10 mouse cellular contexts compared by ENCODE assay signal in genomic region chr5:125184826-125185225, GRCm38 (mm10). TPM values are rescaled to one million over a fixed set of nuclear protein-coding genes. Genes with fewer than 3 reads are reported as not detected.
DNase-seq lines count a peak whose midpoint lies in the region; ATAC-seq and TF ChIP-seq lines count a peak whose summit lies in the region.
"Had no signal": no experiment of that assay in that cellular context is flagged by ENCODE, and none has a peak within 500 bp of the region (broad histone marks: within the 10 kb centered on the region; RNA-seq: fewer than 3 reads in every experiment).

No protein-coding gene starts in this region.

- no peaks in the 10 kb centered on the region for H3K27me3 ChIP-seq in kidney, embryonic 15.5 days
- no peaks in the 10 kb centered on the region for H3K27me3 ChIP-seq in embryonic facial prominence, embryonic 11.5 days (ENCODE audit: control insufficient read depth, insufficient read depth, low read length)
- H3K27me3 ChIP-seq in limb, embryonic 14.5 days (ENCODE audit: control insufficient read depth, insufficient read depth, low read length) = no peaks in the 10 kb centered on the region

- WGBS in kidney, embryonic 15.5 days = 21% methylated on average over 6 of the region's 6 CpGs
- 8% methylated on average over 6 of the region's 6 CpGs for WGBS in embryonic facial prominence, embryonic 11.5 days
- 2% methylated on average over 6 of the region's 6 CpGs for WGBS in limb, embryonic 14.5 days

- peak overlapping the region; percentile 68 for H3K27ac ChIP-seq in kidney, embryonic 15.5 days
- peak overlapping the region; percentile 77 for H3K27ac ChIP-seq in embryonic facial prominence, embryonic 11.5 days (replicated peaks; ENCODE audit: low read depth, low read length)
- H3K27ac ChIP-seq in limb, embryonic 14.5 days (replicated peaks; ENCODE audit: low read depth, low read length) = peak overlapping the region; percentile 88
- H3K27ac ChIP-seq: left cerebral cortex, adult 2 months had no signal

- no peak overlapping the region for H3K9ac ChIP-seq in kidney, embryonic 15.5 days
- no peak overlapping the region; the same call in 1 of the 2 replicates for H3K9ac ChIP-seq in embryonic facial prominence, embryonic 11.5 days (replicated peaks; ENCODE audit: low read length)
- H3K9ac ChIP-seq in limb, embryonic 14.5 days (ENCODE audit: low read depth, low read length, severe bottlenecking) = peak overlapping the region; percentile 12; the same call in 1 of the 2 replicates

- no peaks in the 10 kb centered on the region for H3K36me3 ChIP-seq in kidney, embryonic 15.5 days
- no peaks in the 10 kb centered on the region for H3K36me3 ChIP-seq in embryonic facial prominence, embryonic 11.5 days (replicated peaks; ENCODE audit: control insufficient read depth, insufficient read depth, low read depth, low read length)
- no peaks in the 10 kb centered on the region for H3K36me3 ChIP-seq in limb, embryonic 14.5 days (ENCODE audit: control insufficient read depth, insufficient read depth, low read length)

- DNase-seq in kidney, adult 18-20 months = no peak
- peak; percentile 92 for DNase-seq in NIH3T3 (ENCODE audit: low read depth)
- peak; percentile 88 for DNase-seq in embryonic facial prominence, embryonic 11.5 days (ENCODE audit: low spot score)
- peak; percentile 83 for DNase-seq in limb, embryonic 14.5 days (ENCODE audit: low spot score)
- no peak for DNase-seq in ovary, postnatal 36 days (ENCODE audit: low spot score)
- no peak for DNase-seq in adrenal gland, postnatal 4 days (ENCODE audit: low spot score in 2 of 2)
- DNase-seq: cerebellum, postnatal 14 days had no signal

- H3K4me3 ChIP-seq in kidney, embryonic 15.5 days (replicated peaks) = no peak overlapping the region
- H3K4me3 ChIP-seq in embryonic facial prominence, embryonic 11.5 days (ENCODE audit: low read depth, low read length) = no peak overlapping the region
- H3K4me3 ChIP-seq in limb, embryonic 14.5 days (replicated peaks; ENCODE audit: low read length) = no peak overlapping the region
- H3K4me3 ChIP-seq: left cerebral cortex, adult 2 months had no signal

- TF ChIP-seq POLR2A in limb, embryonic 14.5 days (IDR thresholded peaks at IDR 0.05; ENCODE audit: borderline replicate concordance, extremely low read depth, insufficient read depth, insufficient read length) = no peak

- H3K4me2 ChIP-seq in kidney, embryonic 15.5 days = no peak overlapping the region
- H3K4me2 ChIP-seq in embryonic facial prominence, embryonic 11.5 days (ENCODE audit: low read depth, low read length) = no peak overlapping the region
- no peak overlapping the region for H3K4me2 ChIP-seq in limb, embryonic 14.5 days (replicated peaks; ENCODE audit: low read depth, low read length, severe bottlenecking)

- H3K4me1 ChIP-seq in kidney, embryonic 15.5 days = peaks cover 44% of the 10 kb centered on the region
- H3K4me1 ChIP-seq in embryonic facial prominence, embryonic 11.5 days (ENCODE audit: control insufficient read depth, insufficient read depth, low read length) = peaks cover 8% of the 10 kb centered on the region
- H3K4me1 ChIP-seq in limb, embryonic 14.5 days (ENCODE audit: control insufficient read depth, insufficient read depth, low read length) = peaks cover 33% of the 10 kb centered on the region

- no peaks in the 10 kb centered on the region for H3K9me3 ChIP-seq in kidney, embryonic 15.5 days (replicated peaks)
- H3K9me3 ChIP-seq in embryonic facial prominence, embryonic 11.5 days (replicated peaks; ENCODE audit: control insufficient read depth, low read length) = no peaks in the 10 kb centered on the region
- H3K9me3 ChIP-seq in limb, embryonic 14.5 days (ENCODE audit: control insufficient read depth, low read length) = no peaks in the 10 kb centered on the region

- ATAC-seq in kidney, embryonic 15.5 days (replicated peaks; ENCODE audit: low FRiP score) = peak; percentile 48; the same call in 1 of the 2 replicates
- ATAC-seq in embryonic facial prominence, embryonic 11.5 days (replicated peaks; ENCODE audit: insufficient number of reproducible peaks, low FRiP score, low TSS enrichment, low read depth) = peak; percentile 55
- ATAC-seq in limb, embryonic 14.5 days (ENCODE audit: low FRiP score, low read depth) = peak; percentile 87
- no peak for ATAC-seq in megakaryocyte progenitor cell, adult 5-6 weeks (replicated peaks; ENCODE audit: poor library complexity)

RNA-seq across cellular contexts. Expression of gene Ncor2, which starts 5.8 kb away (rescaled TPM):
- 27.5 and 28.8 TPM in 2 replicates for polyA plus RNA-seq in kidney, embryonic 15.5 days (2015; fragmentation: Nextera tagmentation; extraction: Ambion mirVana)
- polyA plus RNA-seq in embryonic facial prominence, embryonic 11.5 days (2014; fragmentation: Nextera tagmentation; extraction: Ambion mirVana) = 12.4 and 15.0 TPM in 2 replicates
- 75.9 and 89.8 TPM in 2 replicates for polyA plus RNA-seq in limb, embryonic 14.5 days (2012; rRNA removed)
- polyA plus RNA-seq in limb, embryonic 14.5 days (2014; fragmentation: Nextera tagmentation; extraction: Ambion mirVana) = 37.0 and 39.3 TPM in 2 replicates
- total RNA-seq in megakaryocyte progenitor cell, adult 5-6 weeks (2015) = 50.1 and 57.3 TPM in 2 replicates
- 8.4 and 10.9 TPM in 2 replicates for total RNA-seq in megakaryocyte progenitor cell, adult 5-6 weeks (2017)
- total RNA-seq in adrenal gland, postnatal 4 days (2021) = 100 to 1,000 TPM; 240 to 243 TPM

Comparison
In these comparisons a context has a peak if more than half of its experiments do, and no peak if none do; other contexts are left out.
1. DNase-seq: peak in NIH3T3 (single experiment), embryonic facial prominence, embryonic 11.5 days (single experiment) and limb, embryonic 14.5 days (single experiment); none in kidney, adult 18-20 months (single experiment), ovary, postnatal 36 days (single experiment) and adrenal gland, postnatal 4 days (0 of 2).
2. Peak in every context shown above with its lines, with median percentiles within 50 percentile points of each other: H3K27ac ChIP-seq.